In genomic region chr2:4557466-4557865, GRCm38 (mm10) we compare ENCODE assay signal across 8 mouse cellular contexts.
DNase-seq lines count a peak whose midpoint lies in the region; ATAC-seq and TF ChIP-seq lines count a peak whose summit lies in the region.

No protein-coding gene starts in this region.

- H3K36me3 ChIP-seq in megakaryocyte, embryonic 14.5 days (replicated peaks; ENCODE audit: low read length), result peaks cover 6% of the 10 kb centered on the region
- no peaks in the 10 kb centered on the region for H3K36me3 ChIP-seq in intestine, embryonic 15.5 days

- no peak for DNase-seq in right cerebral cortex, adult 2 months (ENCODE audit: low spot score in 2 of 2)
- DNase-seq in adrenal gland, adult 18-20 months (ENCODE audit: low spot score in 2 of 2), result no peak
- no peak for DNase-seq in ovary, postnatal 14 days (ENCODE audit: low spot score)

- H3K4me1 ChIP-seq in megakaryocyte, embryonic 14.5 days, result peaks cover 71% of the 10 kb centered on the region
- peaks cover 37% of the 10 kb centered on the region for H3K4me1 ChIP-seq in intestine, embryonic 15.5 days (replicated peaks)
- peaks cover 26% of the 10 kb centered on the region for H3K4me1 ChIP-seq in olfactory bulb, adult 2 months (ENCODE audit: control insufficient read depth, insufficient read depth, low read length)

- no peak for ATAC-seq in megakaryocyte, adult 5-6 weeks (ENCODE audit: poor library complexity, severe bottlenecking)
- ATAC-seq in erythroblast, adult 5-6 weeks (replicated peaks; ENCODE audit: low FRiP score, poor library complexity, severe bottlenecking), result peak; percentile 47
- ATAC-seq in intestine, embryonic 15.5 days, result no peak

- H3K27ac ChIP-seq in intestine, embryonic 15.5 days, result peak overlapping the region; percentile 71
- peak overlapping the region; percentile 59; the same call in 1 of the 2 replicates for H3K27ac ChIP-seq in olfactory bulb, adult 2 months (ENCODE audit: insufficient read depth, low read depth, low read length)

- H3K9me3 ChIP-seq in megakaryocyte, embryonic 14.5 days, result no peaks in the 10 kb centered on the region
- no peaks in the 10 kb centered on the region for H3K9me3 ChIP-seq in intestine, embryonic 15.5 days

- H3K27me3 ChIP-seq in megakaryocyte, embryonic 14.5 days (replicated peaks), result no peaks in the 10 kb centered on the region
- H3K27me3 ChIP-seq in intestine, embryonic 15.5 days (replicated peaks), result no peaks in the 10 kb centered on the region

- peak overlapping the region; percentile 85 for H3K4me3 ChIP-seq in megakaryocyte, embryonic 14.5 days (replicated peaks)
- H3K4me3 ChIP-seq in intestine, embryonic 15.5 days (replicated peaks), result no peak overlapping the region
- H3K4me3 ChIP-seq in olfactory bulb, adult 2 months (ENCODE audit: insufficient read depth, low read depth, low read length), result no peak overlapping the region

- WGBS in intestine, embryonic 15.5 days, result 29% methylated on average over 4 of the region's 4 CpGs
- WGBS in olfactory bulb, adult 2 months, result 27% methylated on average over 4 of the region's 4 CpGs

- TF ChIP-seq CTCF in olfactory bulb, adult 2 months (IDR thresholded peaks at IDR 0.05; ENCODE audit: insufficient read depth, low read depth, low read length), result no peak

- H3K9ac ChIP-seq in intestine, embryonic 15.5 days, result no peak overlapping the region

- TF ChIP-seq POLR2A in olfactory bulb, adult 2 months (IDR thresholded peaks at IDR 0.05; ENCODE audit: insufficient read depth, low read depth, low read length), result no peak

- H3K4me2 ChIP-seq in intestine, embryonic 15.5 days (replicated peaks), result no peak overlapping the region
